Mouse (Mus musculus) cerebellum, adult 2 months (tissue): Measurements from ENCODE around the gene Olfr372. TPM values are rescaled to one million over a fixed set of nuclear protein-coding genes. Genes with fewer than 3 reads are reported as not detected.
"Not testable (repeated sequence)": the region's sequence is repeated elsewhere in the genome, so short reads cannot be mapped to it uniquely, and the experiment has no call there.

ENCODE experiments used
- DNase-seq, 2 experiments: peaks; one replicate each; pipeline ENCODE4 v3.0.0; 2021
- H3K27ac ChIP-seq: fragments of 200-500 bp; 2 replicates; pipeline ENCODE4 v1.5.1; 2012; ENCODE audit warnings: low read length, control low read depth, inconsistent platforms; ENCODE audit not compliant: insufficient read depth
- H3K27me3 ChIP-seq: fragments of 200-500 bp; 2 replicates; pipeline ENCODE4 v1.6.1; 2012; ENCODE audit warnings: inconsistent platforms, mild to moderate bottlenecking, low read length, moderate library complexity; ENCODE audit not compliant: control insufficient read depth, insufficient read depth
- H3K4me1 ChIP-seq: fragments of 200-500 bp; 2 replicates; pipeline ENCODE4 v1.6.1; 2011; ENCODE audit warnings: low read length; ENCODE audit not compliant: control insufficient read depth, insufficient read depth
- H3K4me3 ChIP-seq: fragments of 200-500 bp; replicated peaks from 2 replicates; pipeline ENCODE3; 2011; ENCODE audit warnings: mild to moderate bottlenecking, low read depth, low read length, control low read depth; ENCODE audit not compliant: insufficient read depth
- CTCF ChIP-seq: fragments of 200-500 bp; IDR thresholded peaks from 2 replicates; pipeline ENCODE4 v1.5.1; 2011; ENCODE audit warnings: low read depth, mild to moderate bottlenecking, control low read depth, low read length, moderate library complexity, borderline replicate concordance; ENCODE audit not compliant: insufficient read depth
- POLR2A ChIP-seq: fragments of 200-500 bp; IDR thresholded peaks from 2 replicates; pipeline ENCODE4 v1.6.1; 2011; ENCODE audit warnings: low read length, control low read depth, borderline replicate concordance; ENCODE audit not compliant: insufficient read depth
- WGBS: fragments of 180-500 bp; shearing (Covaris S2); methylation state at CpG from one replicate; pipeline ENCODE4 v1.1.7; 2018; 5-methylcytosine and 5-hydroxymethylcytosine counted together
- polyA plus RNA-seq: library from polyadenylated mRNA; depleted of rRNA; stranded (reverse); fragments of >200 nt; gene quantifications from 2 replicates; pipeline ENCODE4 v1.2.3, GENCODE M21; 2012; rRNA removed

Gene Olfr372
- 0.10 TPM in 1 of 2 replicates, not detected in the other for polyA plus RNA-seq

DNA sequence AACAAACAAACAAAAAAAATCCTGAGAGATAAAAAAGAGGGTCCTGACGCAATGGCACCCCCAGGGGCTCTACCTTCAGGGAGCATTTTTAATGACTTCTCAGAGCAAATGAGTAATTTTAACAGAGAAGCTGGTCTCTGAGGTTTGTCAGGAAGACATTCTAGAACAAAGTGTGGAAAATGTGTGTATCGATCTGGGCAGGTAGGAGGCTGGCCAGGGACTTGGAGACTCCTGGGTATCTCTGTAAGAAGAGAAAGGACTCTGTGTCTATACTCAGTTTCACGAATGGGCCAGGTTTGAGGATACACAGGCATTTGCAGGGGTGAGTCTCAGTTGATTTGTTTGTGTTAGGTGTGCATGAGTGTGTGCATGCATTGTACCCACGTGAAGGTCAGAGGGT lies at the start of gene Olfr372:
TSS of gene Olfr372 (plus strand) at position 301 of the 400 bp plus-strand sequence.
- WGBS = 74% methylated on average over 4 of the region's 4 CpGs
- not testable (repeated sequence) for H3K27ac ChIP-seq, H3K4me3 ChIP-seq, H3K27me3 ChIP-seq, DNase-seq, H3K4me1 ChIP-seq

GRCm38 (mm10) chr8:71999434-71999833 lies 41.6 kb upstream of the Olfr372 start:
- H3K27ac ChIP-seq = no peak overlapping the region
- 97% methylated on average over 1 of the region's 1 CpGs for WGBS
- no peak overlapping the region for H3K4me3 ChIP-seq
- no peak for DNase-seq
- TF ChIP-seq CTCF = no peak
- no peak for TF ChIP-seq POLR2A
- no peaks in the 10 kb centered on the region for H3K27me3 ChIP-seq
- no peaks in the 10 kb centered on the region for H3K4me1 ChIP-seq

DNA sequence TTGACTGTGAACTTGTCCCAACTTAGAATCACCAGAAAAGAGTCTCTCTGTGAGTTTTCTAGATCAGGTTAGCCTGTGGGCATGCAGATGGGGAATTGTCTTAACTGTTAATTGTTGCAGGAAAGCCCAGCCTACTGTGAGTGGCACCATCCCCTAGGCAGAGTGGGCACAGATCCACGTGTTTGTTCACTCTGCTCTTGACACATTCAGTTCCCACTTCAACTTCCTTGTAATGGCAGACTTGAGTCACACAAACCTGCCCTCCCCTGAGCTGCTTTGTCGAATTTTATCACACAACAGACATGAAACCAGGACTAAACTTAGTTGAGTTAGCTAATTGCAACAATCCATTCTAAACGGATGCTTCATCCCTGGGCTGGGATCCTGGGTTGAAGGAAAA lies 40.8 kb upstream of the Olfr372 start:
- Histone ChIP-seq H3K27ac (no peak overlapping the region), H3K27me3 (no peaks in the 10 kb centered on the region)

GRCm38 (mm10) chr8:72002942-72003341 lies 38.1 kb upstream of the Olfr372 start:
- Histone ChIP-seq H3K4me1 (no peaks in the 10 kb centered on the region), H3K27ac (no peak overlapping the region), H3K27me3 (no peaks in the 10 kb centered on the region), H3K4me3 (no peak overlapping the region)
- DNase-seq = no peak
- no peak for TF ChIP-seq CTCF
- no peak for TF ChIP-seq POLR2A

More for the DNA sequence above, 40.8 kb upstream of the Olfr372 start:
- no peak overlapping the region for H3K4me3 ChIP-seq
- whole genome bisulfite sequencing = 53% methylated on average over 3 of the region's 3 CpGs
- no peak for TF ChIP-seq POLR2A
- no peak for TF ChIP-seq CTCF
- no peak for DNase-seq
- H3K4me1 ChIP-seq = no peaks in the 10 kb centered on the region

GRCm38 (mm10) chr8:72005912-72006311 lies 35.1 kb upstream of the Olfr372 start:
- DNase-seq = no peak
- no peaks in the 10 kb centered on the region for H3K27me3 ChIP-seq
- no peaks in the 10 kb centered on the region for H3K4me1 ChIP-seq
- TF ChIP-seq CTCF (no peak), POLR2A (no peak)
- WGBS = 89% methylated on average over 3 of the region's 3 CpGs
- no peak overlapping the region for H3K4me3 ChIP-seq
- no peak overlapping the region for H3K27ac ChIP-seq

DNA sequence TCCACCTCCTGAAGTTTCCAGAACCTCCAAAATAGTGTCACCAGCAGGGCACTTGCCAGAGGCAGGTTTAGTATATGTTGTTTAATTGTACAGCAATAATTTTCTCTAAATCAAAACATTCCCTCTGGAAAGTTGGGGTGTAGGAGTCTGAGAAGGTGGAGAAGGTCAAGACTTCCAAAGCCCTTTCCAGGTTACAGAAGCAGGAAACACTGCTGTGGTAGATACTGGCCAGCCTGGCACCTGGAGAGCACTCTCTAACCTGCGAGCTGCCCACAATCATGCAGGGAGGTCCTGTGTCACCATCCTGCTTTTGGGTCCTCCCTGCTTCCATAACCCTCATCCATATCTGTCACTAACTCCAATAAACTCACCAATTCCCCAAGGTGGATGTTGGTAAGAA lies 34.3 kb upstream of the Olfr372 start:
- no peak for TF ChIP-seq POLR2A
- Histone ChIP-seq H3K4me3 (no peak overlapping the region), H3K4me1 (no peaks in the 10 kb centered on the region), H3K27ac (no peak overlapping the region), H3K27me3 (no peaks in the 10 kb centered on the region)
- DNase-seq = no peak
- WGBS = 66% methylated on average over 1 of the region's 1 CpGs

DNA sequence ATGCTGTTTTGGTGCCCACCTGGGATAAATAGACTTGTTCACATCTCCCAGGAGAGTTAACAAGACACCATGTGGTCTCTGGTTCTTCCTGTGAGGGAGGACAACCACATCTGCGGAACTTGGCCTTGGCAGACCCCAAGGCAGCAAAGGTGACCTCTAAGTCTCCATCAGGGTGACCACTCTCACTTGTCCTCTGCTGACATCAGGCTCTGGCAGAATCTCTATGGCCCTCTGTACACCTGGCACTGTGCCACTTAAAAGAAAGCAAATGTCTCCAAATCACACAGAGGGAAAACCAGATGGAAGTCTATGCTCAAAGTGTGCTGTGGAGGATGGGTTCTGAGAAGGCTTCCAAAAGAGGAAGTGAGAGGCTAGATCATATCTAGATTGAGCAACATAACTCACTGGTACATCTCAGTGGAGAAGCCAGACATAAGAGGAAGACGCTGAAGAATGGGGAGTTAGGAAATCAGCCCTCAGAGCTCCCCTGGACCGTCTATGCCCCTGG lies 32.8 kb upstream of the Olfr372 start:
- Histone ChIP-seq H3K4me3 (no peak overlapping the region), H3K27me3 (no peaks in the 10 kb centered on the region), H3K4me1 (no peaks in the 10 kb centered on the region), H3K27ac (no peak overlapping the region)
- TF ChIP-seq CTCF (no peak), POLR2A (no peak)
- WGBS = 70% methylated on average over 3 of the region's 3 CpGs
- DNase-seq = no peak

DNA sequence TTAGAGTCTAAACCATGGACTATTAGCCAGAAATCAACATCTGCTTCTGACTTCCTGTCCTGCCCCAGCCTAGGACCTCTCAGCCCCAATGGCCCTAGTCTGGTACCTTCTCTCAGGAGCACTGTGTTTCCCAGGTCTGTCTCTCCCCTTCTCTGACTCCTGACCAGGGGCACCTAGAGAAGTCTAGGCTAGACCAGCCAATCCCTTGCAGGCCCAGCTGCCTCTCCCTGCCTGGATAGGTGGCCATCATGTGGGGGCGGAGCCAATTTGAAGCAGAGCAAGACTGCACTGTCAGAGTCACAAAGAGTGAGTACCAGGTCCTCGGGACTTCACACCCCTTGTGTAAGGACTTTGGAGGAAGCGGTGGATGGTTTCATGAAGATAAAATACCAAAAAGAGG lies 31.5 kb upstream of the Olfr372 start, which contains the start of gene Cyp4f18:
TSS of gene Cyp4f18 (minus strand) at position 154 of the 400 bp plus-strand sequence.
- TF ChIP-seq CTCF = no peak
- TF ChIP-seq POLR2A = no peak
- Histone ChIP-seq H3K27me3 (no peaks in the 10 kb centered on the region), H3K4me3 (no peak within 1 kb of the TSS), H3K4me1 (no peaks in the 10 kb centered on the region), H3K27ac (no peak within 1 kb of the TSS)
- DNase-seq = no peak
- 70% methylated on average over 3 of the region's 3 CpGs for WGBS

DNA sequence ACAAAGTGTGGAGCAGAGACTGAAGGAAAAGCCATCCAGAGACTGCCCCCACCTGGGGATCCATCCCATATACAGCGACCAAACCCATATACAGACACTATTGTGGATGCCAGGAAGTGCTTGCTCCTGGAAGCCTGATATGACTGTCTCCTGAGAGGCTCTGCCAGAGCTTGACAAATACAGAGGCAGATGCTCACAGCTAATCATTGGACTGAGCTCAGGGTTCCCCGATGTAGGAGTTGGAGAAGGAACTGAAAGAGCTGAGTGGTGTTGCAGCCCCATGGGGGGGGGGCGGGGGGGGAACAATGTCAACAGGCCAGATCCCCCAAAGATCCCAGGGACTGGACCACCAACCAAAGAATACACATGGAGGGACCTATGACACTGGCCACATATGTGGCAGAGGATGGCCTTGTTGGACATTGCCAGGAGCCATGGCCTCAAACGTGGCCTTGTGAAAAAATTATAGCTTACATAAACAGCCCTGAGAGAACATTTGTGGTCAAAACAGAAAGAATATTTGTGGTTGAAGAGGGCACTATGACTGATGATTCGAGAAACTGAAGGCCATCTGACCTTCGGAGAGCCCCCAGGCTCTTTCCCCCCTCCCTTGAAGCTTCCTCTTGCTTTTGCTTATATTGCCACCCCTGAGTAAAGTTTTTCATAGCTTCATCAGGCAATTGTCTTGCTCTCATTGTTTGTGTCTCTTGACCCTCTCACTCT lies 27.4 kb upstream of the Olfr372 start:
- DNase-seq, H3K4me3 ChIP-seq, H3K4me1 ChIP-seq, H3K27ac ChIP-seq, H3K27me3 ChIP-seq: not testable (repeated sequence)
- WGBS = 60% methylated on average over 6 of the region's 6 CpGs

DNA sequence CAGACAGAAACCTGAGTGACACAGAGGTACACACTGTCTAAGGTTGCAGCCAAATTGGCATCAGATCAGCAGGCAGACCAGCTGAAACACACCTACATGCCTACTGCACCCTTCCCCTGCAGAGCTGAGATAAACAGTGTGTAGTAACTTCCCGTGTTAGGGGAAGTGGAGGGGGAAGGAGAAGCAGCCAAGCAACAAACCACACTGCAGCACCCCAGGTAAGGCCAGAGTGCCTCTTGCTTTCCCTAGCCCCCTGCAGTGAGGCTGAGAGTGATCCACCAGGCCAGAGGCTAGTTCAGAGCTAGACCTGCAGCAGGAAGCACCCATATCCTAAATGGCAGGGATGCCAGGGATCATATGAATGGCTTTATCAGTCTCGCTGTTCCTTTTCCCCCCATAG lies 23.7 kb upstream of the Olfr372 start:
- not testable (repeated sequence) for DNase-seq
- 63% methylated on average over 2 of the region's 2 CpGs for WGBS

More for the DNA sequence above, 23.7 kb upstream of the Olfr372 start:
- not testable (repeated sequence) for H3K4me1 ChIP-seq, H3K27ac ChIP-seq, H3K4me3 ChIP-seq, H3K27me3 ChIP-seq
